Comparison of ENCODE assay signal across 17 mouse cellular contexts in genomic region chr12:53875226-53875625, GRCm38 (mm10).
DNase-seq lines count a peak whose midpoint lies in the region; ATAC-seq and TF ChIP-seq lines count a peak whose summit lies in the region.
"Had no signal": no experiment of that assay in that cellular context is flagged by ENCODE, and none has a peak within 500 bp of the region (broad histone marks: within the 10 kb centered on the region; RNA-seq: fewer than 3 reads in every experiment).

No protein-coding gene starts in this region.

- no peak overlapping the region for H3K27ac ChIP-seq in hindbrain, postnatal 0 days
- no peak overlapping the region for H3K27ac ChIP-seq in hindbrain, embryonic 10.5 days
- no peak overlapping the region for H3K27ac ChIP-seq in midbrain, postnatal 0 days (ENCODE audit: low read depth, low read length)
- no peak overlapping the region for H3K27ac ChIP-seq in midbrain, embryonic 13.5 days
- no peak overlapping the region for H3K27ac ChIP-seq in forebrain, embryonic 14.5 days (ENCODE audit: low read depth, low read length)
- H3K27ac ChIP-seq: heart, embryonic 15.5 days; liver, embryonic 13.5 days had no signal

- no peaks in the 10 kb centered on the region for H3K9me3 ChIP-seq in hindbrain, postnatal 0 days (ENCODE audit: low read length)
- H3K9me3 ChIP-seq in hindbrain, embryonic 10.5 days = no peaks in the 10 kb centered on the region
- H3K9me3 ChIP-seq in midbrain, postnatal 0 days (ENCODE audit: low read length) = no peaks in the 10 kb centered on the region
- H3K9me3 ChIP-seq in midbrain, embryonic 13.5 days = no peaks in the 10 kb centered on the region
- no peaks in the 10 kb centered on the region for H3K9me3 ChIP-seq in forebrain, embryonic 14.5 days (replicated peaks; ENCODE audit: control insufficient read depth, low read length)
- H3K9me3 ChIP-seq: heart, embryonic 15.5 days; liver, embryonic 13.5 days; megakaryocyte, embryonic 14.5 days had no signal

- peak; percentile 68 for DNase-seq in hindbrain, postnatal 0 days (ENCODE audit: low spot score)
- DNase-seq in hindbrain, embryonic 10.5 days (ENCODE audit: low spot score) = no peak
- peak; percentile 73 for DNase-seq in midbrain, postnatal 0 days (ENCODE audit: low spot score)
- DNase-seq in forebrain, embryonic 14.5 days (ENCODE audit: low spot score) = peak; percentile 58
- no peak for DNase-seq in gastrocnemius, postnatal 14 days
- DNase-seq in spleen, postnatal 4 days (ENCODE audit: low spot score in 2 of 2) = no peak
- DNase-seq: adrenal gland, adult 8-10 months; cerebellum, adult 2 months; kidney, postnatal 10 days; layer of hippocampus, adult 9-11 months; liver, embryonic 13.5 days; lung, postnatal 10 days; thymus, adult 18-20 months had no signal

- intact Hi-C loops in gastrocnemius, postnatal 14 days (cut with DNase I; ENCODE audit: low total_unique reads) = no loop called here

- peak; percentile 72 for ATAC-seq in hindbrain, postnatal 0 days
- no peak for ATAC-seq in midbrain, postnatal 0 days (ENCODE audit: low FRiP score)
- ATAC-seq in midbrain, embryonic 13.5 days = no peak
- ATAC-seq in forebrain, embryonic 14.5 days = peak; percentile 42; the same call in 1 of the 2 replicates
- ATAC-seq: CD4-positive, CD25-positive, alpha-beta regulatory T cell, adult 4 months had no signal

- no peak overlapping the region for H3K4me2 ChIP-seq in hindbrain, postnatal 0 days (ENCODE audit: low read depth, low read length)
- H3K4me2 ChIP-seq in midbrain, postnatal 0 days (ENCODE audit: low read depth, low read length, poor library complexity, severe bottlenecking) = no peak overlapping the region
- H3K4me2 ChIP-seq in midbrain, embryonic 13.5 days (replicated peaks) = no peak overlapping the region
- no peak overlapping the region for H3K4me2 ChIP-seq in forebrain, embryonic 14.5 days (ENCODE audit: low read length)
- H3K4me2 ChIP-seq: heart, embryonic 15.5 days; liver, embryonic 13.5 days had no signal

- TF ChIP-seq CTCF in hindbrain, postnatal 0 days (IDR thresholded peaks at IDR 0.05; ENCODE audit: low read depth) = no peak
- TF ChIP-seq CTCF in midbrain, postnatal 0 days (IDR thresholded peaks at IDR 0.05) = no peak

- H3K9ac ChIP-seq in hindbrain, postnatal 0 days (replicated peaks; ENCODE audit: low read length) = no peak overlapping the region
- no peak overlapping the region for H3K9ac ChIP-seq in midbrain, postnatal 0 days (replicated peaks; ENCODE audit: low read length, poor library complexity, severe bottlenecking)
- H3K9ac ChIP-seq in midbrain, embryonic 13.5 days (replicated peaks) = no peak overlapping the region
- H3K9ac ChIP-seq in forebrain, embryonic 14.5 days (ENCODE audit: low read length) = no peak overlapping the region
- H3K9ac ChIP-seq: heart, embryonic 15.5 days; liver, embryonic 13.5 days had no signal

- no peaks in the 10 kb centered on the region for H3K27me3 ChIP-seq in hindbrain, postnatal 0 days (ENCODE audit: insufficient read depth, low read length)
- no peaks in the 10 kb centered on the region for H3K27me3 ChIP-seq in hindbrain, embryonic 10.5 days (ENCODE audit: insufficient read depth, poor library complexity, severe bottlenecking)
- no peaks in the 10 kb centered on the region for H3K27me3 ChIP-seq in midbrain, postnatal 0 days (ENCODE audit: insufficient read depth, low read length)
- no peaks in the 10 kb centered on the region for H3K27me3 ChIP-seq in midbrain, embryonic 13.5 days
- no peaks in the 10 kb centered on the region for H3K27me3 ChIP-seq in forebrain, embryonic 14.5 days (replicated peaks; ENCODE audit: control insufficient read depth, insufficient read depth, low read length)
- H3K27me3 ChIP-seq: heart, embryonic 15.5 days; megakaryocyte, embryonic 14.5 days had no signal

- no peak overlapping the region for H3K4me3 ChIP-seq in hindbrain, postnatal 0 days (ENCODE audit: low read length)
- H3K4me3 ChIP-seq in hindbrain, embryonic 10.5 days = no peak overlapping the region
- H3K4me3 ChIP-seq in midbrain, postnatal 0 days (ENCODE audit: low read depth, low read length) = no peak overlapping the region
- no peak overlapping the region for H3K4me3 ChIP-seq in midbrain, embryonic 13.5 days (replicated peaks)
- H3K4me3 ChIP-seq in forebrain, embryonic 14.5 days (ENCODE audit: low read depth, low read length) = no peak overlapping the region
- H3K4me3 ChIP-seq: heart, embryonic 15.5 days; liver, embryonic 13.5 days; megakaryocyte, embryonic 14.5 days had no signal

- no peaks in the 10 kb centered on the region for H3K4me1 ChIP-seq in hindbrain, postnatal 0 days (ENCODE audit: insufficient read depth, low read length)
- H3K4me1 ChIP-seq in hindbrain, embryonic 10.5 days (replicated peaks) = no peaks in the 10 kb centered on the region
- no peaks in the 10 kb centered on the region for H3K4me1 ChIP-seq in midbrain, postnatal 0 days (ENCODE audit: insufficient read depth, low read length)
- H3K4me1 ChIP-seq in midbrain, embryonic 13.5 days (replicated peaks) = no peaks in the 10 kb centered on the region
- 0 out of 2 replicates have a peak, but pooled peaks cover 4% of the 10 kb centered on the region for H3K4me1 ChIP-seq in forebrain, embryonic 14.5 days (ENCODE audit: control insufficient read depth, insufficient read depth, low read length)
- H3K4me1 ChIP-seq: heart, embryonic 15.5 days; liver, embryonic 13.5 days; megakaryocyte, embryonic 14.5 days had no signal

- WGBS in hindbrain, postnatal 0 days = 29% methylated on average over 3 of the region's 3 CpGs
- WGBS in hindbrain, embryonic 10.5 days = 62% methylated on average over 3 of the region's 3 CpGs
- WGBS in midbrain, postnatal 0 days = 61% methylated on average over 3 of the region's 3 CpGs
- WGBS in midbrain, embryonic 13.5 days = 37% methylated on average over 3 of the region's 3 CpGs
- 26% methylated on average over 3 of the region's 3 CpGs for WGBS in forebrain, embryonic 14.5 days

- no peaks in the 10 kb centered on the region for H3K36me3 ChIP-seq in hindbrain, postnatal 0 days (ENCODE audit: insufficient read depth, low read length)
- no peaks in the 10 kb centered on the region for H3K36me3 ChIP-seq in hindbrain, embryonic 10.5 days
- H3K36me3 ChIP-seq in midbrain, postnatal 0 days (ENCODE audit: insufficient read depth, low read length) = no peaks in the 10 kb centered on the region
- no peaks in the 10 kb centered on the region for H3K36me3 ChIP-seq in midbrain, embryonic 13.5 days
- no peaks in the 10 kb centered on the region for H3K36me3 ChIP-seq in forebrain, embryonic 14.5 days (ENCODE audit: control insufficient read depth, insufficient read depth, low read length)
- H3K36me3 ChIP-seq: heart, embryonic 15.5 days; liver, embryonic 13.5 days had no signal

Comparison
In these comparisons a context has a peak if more than half of its experiments do, and no peak if none do; other contexts are left out.
1. DNase-seq: peak in hindbrain, postnatal 0 days (single experiment), midbrain, postnatal 0 days (single experiment) and forebrain, embryonic 14.5 days (single experiment); none in hindbrain, embryonic 10.5 days (single experiment), gastrocnemius, postnatal 14 days (single experiment) and spleen, postnatal 4 days (0 of 2).
2. ATAC-seq: peak in hindbrain, postnatal 0 days (single experiment) and forebrain, embryonic 14.5 days (single experiment); none in midbrain, postnatal 0 days (single experiment) and midbrain, embryonic 13.5 days (single experiment).